Mouse (Mus musculus) midbrain, embryonic 11.5 days (tissue): ENCODE measurements around the gene Med6. TPM values are rescaled to one million over a fixed set of nuclear protein-coding genes. Genes with fewer than 3 reads are reported as not detected.

Experiments
- ATAC-seq: fragments of 200-750 bp; cut with Nextera tagmentation; 2 replicates; pipeline ENCODE4 v1.8.0; 2017; ENCODE audit warnings: moderate TSS enrichment, moderate library complexity; ENCODE audit not compliant: low FRiP score
- DNase-seq: peaks from one replicate; pipeline ENCODE4 v3.0.0; 2015; ENCODE audit warnings: low spot score; ENCODE audit errors: missing footprints
- H3K27ac ChIP-seq: fragments of 300-500 bp; sonication (generic); 2 replicates; pipeline ENCODE4 v1.5.1; 2014; ENCODE audit warnings: low read depth, low read length
- H3K27me3 ChIP-seq: fragments of 300-500 bp; sonication (generic); 2 replicates; pipeline ENCODE4 v1.6.1; 2014; ENCODE audit warnings: mild to moderate bottlenecking, low read length, moderate library complexity, mixed read lengths; ENCODE audit not compliant: control insufficient read depth, insufficient read depth
- H3K36me3 ChIP-seq: fragments of 300-500 bp; sonication (generic); 2 replicates; pipeline ENCODE4 v1.6.1; 2014; ENCODE audit warnings: mild to moderate bottlenecking, low read length, moderate library complexity, mixed read lengths; ENCODE audit not compliant: control insufficient read depth, insufficient read depth
- H3K4me1 ChIP-seq: fragments of 300-500 bp; sonication (generic); 2 replicates; pipeline ENCODE4 v1.6.1; 2014; ENCODE audit warnings: low read length; ENCODE audit not compliant: control insufficient read depth, insufficient read depth
- H3K4me2 ChIP-seq: fragments of 300-500 bp; sonication (generic); 2 replicates; pipeline ENCODE4 v1.6.1; 2014; ENCODE audit warnings: mild to moderate bottlenecking, moderate library complexity
- H3K4me3 ChIP-seq: fragments of 300-500 bp; sonication (generic); 2 replicates; pipeline ENCODE4 v1.5.1; 2014; ENCODE audit warnings: low read depth, low read length
- H3K9ac ChIP-seq: fragments of 300-500 bp; sonication (generic); 2 replicates; pipeline ENCODE4 v1.6.1; 2014; ENCODE audit warnings: low read length
- H3K9me3 ChIP-seq: fragments of 300-500 bp; sonication (generic); 2 replicates; pipeline ENCODE4 v1.6.1; 2016; ENCODE audit warnings: low read length; ENCODE audit not compliant: control insufficient read depth
- WGBS: fragments of 180-500 bp; shearing (Covaris S2); extraction: QIAGEN DNeasy Blood & Tissue Kit; methylation state at CpG from one replicate; pipeline ENCODE4 v1.1.7; 2014; 5-methylcytosine and 5-hydroxymethylcytosine counted together
- polyA plus RNA-seq: library from polyadenylated mRNA; unstranded; fragments of >200 nt; fragmentation: Nextera tagmentation; extraction: Ambion mirVana; gene quantifications from 2 replicates; pipeline ENCODE4 v1.2.1, GENCODE M21; 2014

The Med6 gene
- polyA plus RNA-seq, 1 experiment from 2014 or later, result 80.7 TPM

- Histone ChIP-seq H3K4me2 (no peak overlapping the region), H3K27ac (no peak overlapping the region), H3K9me3 (no peaks in the 10 kb centered on the region), H3K4me3 (no peak overlapping the region), H3K27me3 (no peaks in the 10 kb centered on the region), H3K36me3 (no peaks in the 10 kb centered on the region), H3K9ac (no peak overlapping the region), H3K4me1 (peaks cover 4% of the 10 kb centered on the region; the same call in 1 of the 2 replicates)
- DNase-seq, result no peak
- 85% methylated on average over 6 of the region's 6 CpGs for WGBS
- ATAC-seq, result no peak
Observed at GRCm38 (mm10) chr12:81627426-81627825, 32.6 kb upstream of the Med6 start.

GRCm38 (mm10) chr12:81626226-81626861 lies 31.5 kb upstream of the Med6 start:
- WGBS, result 84% methylated on average over 12 of the region's 12 CpGs
- H3K9me3 ChIP-seq, result no peaks in the 10 kb centered on the region
- no peaks in the 10 kb centered on the region for H3K4me1 ChIP-seq
- no peaks in the 10 kb centered on the region for H3K27me3 ChIP-seq
- no peak overlapping the region for H3K27ac ChIP-seq
- DNase-seq (no peak), ATAC-seq (no peak)
- H3K36me3 ChIP-seq, result no peaks in the 10 kb centered on the region
- no peak overlapping the region for H3K4me2 ChIP-seq
- H3K4me3 ChIP-seq, result no peak overlapping the region
- no peak overlapping the region for H3K9ac ChIP-seq

- no peaks in the 10 kb centered on the region for H3K9me3 ChIP-seq
- WGBS, result 70% methylated on average over 4 of the region's 4 CpGs
- no peak for ATAC-seq
- no peaks in the 10 kb centered on the region for H3K4me1 ChIP-seq
- no peak overlapping the region for H3K27ac ChIP-seq
- no peak overlapping the region for H3K4me2 ChIP-seq
- H3K4me3 ChIP-seq, result no peak overlapping the region
- no peak overlapping the region for H3K9ac ChIP-seq
- DNase-seq, result no peak
- H3K36me3 ChIP-seq, result no peaks in the 10 kb centered on the region
- H3K27me3 ChIP-seq, result no peaks in the 10 kb centered on the region
Observed at GRCm38 (mm10) chr12:81623377-81623776, 28.6 kb upstream of the Med6 start.

- no peak overlapping the region for H3K4me2 ChIP-seq
- no peaks in the 10 kb centered on the region for H3K27me3 ChIP-seq
- 29% methylated on average over 5 of the region's 5 CpGs for WGBS
- H3K36me3 ChIP-seq, result no peaks in the 10 kb centered on the region
- H3K4me1 ChIP-seq, result no peaks in the 10 kb centered on the region
- DNase-seq (peak; percentile 97), ATAC-seq (no peak)
- no peak overlapping the region for H3K4me3 ChIP-seq
- H3K9ac ChIP-seq, result no peak overlapping the region
- no peak overlapping the region for H3K27ac ChIP-seq
- no peaks in the 10 kb centered on the region for H3K9me3 ChIP-seq
Observed at GRCm38 (mm10) chr12:81619302-81619701, 24.5 kb upstream of the Med6 start.

- Histone ChIP-seq H3K4me3 (no peak overlapping the region), H3K36me3 (no peaks in the 10 kb centered on the region), H3K9ac (no peak overlapping the region), H3K9me3 (no peaks in the 10 kb centered on the region), H3K27ac (no peak overlapping the region), H3K4me1 (no peaks in the 10 kb centered on the region), H3K4me2 (no peak overlapping the region), H3K27me3 (no peaks in the 10 kb centered on the region)
- no peak for ATAC-seq
- WGBS, result 85% methylated on average over 7 of the region's 7 CpGs
- DNase-seq, result no peak
Observed at GRCm38 (mm10) chr12:81616980-81617379, 22.2 kb upstream of the Med6 start.

GRCm38 (mm10) chr12:81615807-81616206 lies 21.0 kb upstream of the Med6 start:
- H3K36me3 ChIP-seq, result no peaks in the 10 kb centered on the region
- no peaks in the 10 kb centered on the region for H3K4me1 ChIP-seq
- DNase-seq, result no peak
- ATAC-seq, result no peak
- no peak overlapping the region for H3K27ac ChIP-seq
- H3K27me3 ChIP-seq, result no peaks in the 10 kb centered on the region
- 87% methylated on average over 6 of the region's 6 CpGs for WGBS
- H3K9ac ChIP-seq, result no peak overlapping the region
- no peaks in the 10 kb centered on the region for H3K9me3 ChIP-seq
- no peak overlapping the region for H3K4me2 ChIP-seq
- H3K4me3 ChIP-seq, result no peak overlapping the region

GRCm38 (mm10) chr12:81609445-81609844 lies 14.6 kb upstream of the Med6 start:
- DNase-seq, result no peak
- H3K9ac ChIP-seq, result no peak overlapping the region
- H3K4me3 ChIP-seq, result no peak overlapping the region
- ATAC-seq, result no peak
- no peaks in the 10 kb centered on the region for H3K27me3 ChIP-seq
- no peak overlapping the region for H3K4me2 ChIP-seq
- H3K9me3 ChIP-seq, result no peaks in the 10 kb centered on the region
- no peaks in the 10 kb centered on the region for H3K4me1 ChIP-seq
- H3K36me3 ChIP-seq, result no peaks in the 10 kb centered on the region
- no peak overlapping the region for H3K27ac ChIP-seq

GRCm38 (mm10) chr12:81604995-81605784 lies 10.4 kb upstream of the Med6 start:
- H3K36me3 ChIP-seq, result no peaks in the 10 kb centered on the region
- no peak overlapping the region for H3K27ac ChIP-seq
- no peaks in the 10 kb centered on the region for H3K4me1 ChIP-seq
- H3K27me3 ChIP-seq, result no peaks in the 10 kb centered on the region
- no peak overlapping the region for H3K9ac ChIP-seq
- H3K4me3 ChIP-seq, result no peak overlapping the region
- no peak overlapping the region for H3K4me2 ChIP-seq
- ATAC-seq (no peak), DNase-seq (no peak)
- no peaks in the 10 kb centered on the region for H3K9me3 ChIP-seq
- 63% methylated on average over 5 of the region's 5 CpGs for WGBS

- Histone ChIP-seq H3K9me3 (no peaks in the 10 kb centered on the region), H3K27ac (no peak overlapping the region), H3K27me3 (no peaks in the 10 kb centered on the region), H3K4me1 (peaks cover 5% of the 10 kb centered on the region; the same call in 1 of the 2 replicates), H3K9ac (no peak overlapping the region), H3K4me3 (no peak overlapping the region), H3K36me3 (no peaks in the 10 kb centered on the region), H3K4me2 (no peak overlapping the region)
- DNase-seq, result no peak
- 77% methylated on average over 8 of the region's 8 CpGs for WGBS
- ATAC-seq, result no peak
Observed at GRCm38 (mm10) chr12:81596547-81597262, 1.9 kb upstream of the Med6 start.
